Mouse (Mus musculus) gastrocnemius, adult 2 months (tissue): ENCODE data around the gene Dok7. TPM values are rescaled to one million over a fixed set of nuclear protein-coding genes. Genes with fewer than 3 reads are reported as not detected.

Experiments used
- DNase-seq: peaks from one replicate; pipeline ENCODE4 v3.0.0; 2022
- H3K27ac ChIP-seq: fragments of 200-600 bp; 2 replicates; pipeline ENCODE4 v1.8.1; 2022; ENCODE audit warnings: mild to moderate bottlenecking
- H3K4me3 ChIP-seq: fragments of 200-600 bp; 2 replicates; pipeline ENCODE4 v1.8.1; 2022; ENCODE audit warnings: mild to moderate bottlenecking, moderate library complexity
- CTCF ChIP-seq: fragments of 200-600 bp; IDR thresholded peaks from 2 replicates; pipeline ENCODE4 v1.8.1; 2022; ENCODE audit warnings: antibody characterized with exemption, mild to moderate bottlenecking, moderate library complexity
- intact Hi-C: fragments of 180-260 bp; cut with DNase I; formaldehyde crosslinking; loops from one replicate; pipeline ENCODE4 v1.15.1; 2025
- total RNA-seq, 2 experiments: library from RNA; stranded (reverse); gene quantifications; 2 replicates each; pipeline ENCODE4 v1.2.3; 2021

The Dok7 gene
- total RNA-seq, 2 experiments from 2014 or later, result 21.8 to 31.9 TPM

- H3K4me3 ChIP-seq, result no peak overlapping the region
- TF ChIP-seq CTCF, result no peak
- H3K27ac ChIP-seq, result no peak overlapping the region
- DNase-seq, result no peak
- intact Hi-C loops, result no loop called here
These were observed 22.9 kb upstream of the Dok7 start for GRCm38 (mm10) chr5:35033619-35034018.

GRCm38 (mm10) chr5:35035141-35035540 lies 21.4 kb upstream of the Dok7 start:
- Histone ChIP-seq H3K27ac (peak overlapping the region; percentile 69), H3K4me3 (no peak overlapping the region)
- no peak for TF ChIP-seq CTCF
- intact Hi-C loops, result no loop called here
- DNase-seq, result no peak

- Histone ChIP-seq H3K27ac (peak overlapping the region; percentile 69), H3K4me3 (no peak overlapping the region)
- no peak for TF ChIP-seq CTCF
- DNase-seq, result no peak
- intact Hi-C loops, result no loop called here
These were observed 20.8 kb upstream of the Dok7 start for GRCm38 (mm10) chr5:35035795-35036194.

GRCm38 (mm10) chr5:35037438-35037837 lies 19.1 kb upstream of the Dok7 start:
- H3K4me3 ChIP-seq, result no peak overlapping the region
- intact Hi-C loops, result no loop called here
- H3K27ac ChIP-seq, result peak overlapping the region; percentile 25
- no peak for DNase-seq
- TF ChIP-seq CTCF, result no peak

- Histone ChIP-seq H3K4me3 (no peak within 1 kb of the TSS), H3K27ac (no peak within 1 kb of the TSS; the same call in 1 of the 2 replicates)
- no peak for TF ChIP-seq CTCF
- intact Hi-C loops, result no loop called here
- DNase-seq, result no peak
These were observed 15.2 kb upstream of the Dok7 start, which contains the start of gene Hgfac for GRCm38 (mm10) chr5:35041268-35041829. Gene Hgfac, plus strand, starts transcription at chr5:35041509.

GRCm38 (mm10) chr5:35042431-35043109 lies 14.0 kb upstream of the Dok7 start:
- Histone ChIP-seq H3K27ac (no peak overlapping the region), H3K4me3 (no peak overlapping the region)
- TF ChIP-seq CTCF, result no peak
- no peak for DNase-seq
- intact Hi-C loops, result loop anchor here (1.0 to 2.0 kb wide), 2 partner anchors 56 to 127 kb away; no protein-coding TSS in a partner anchor

- H3K27ac ChIP-seq, result no peak overlapping the region
- TF ChIP-seq CTCF, result peak; percentile 89
- intact Hi-C loops, result loop anchor here (1.0 to 2.0 kb wide), 2 partner anchors 56 to 128 kb away; no protein-coding TSS in a partner anchor
- DNase-seq, result peak; percentile 70
- H3K4me3 ChIP-seq, result no peak overlapping the region
These were observed 13.5 kb upstream of the Dok7 start for GRCm38 (mm10) chr5:35043110-35043451.

- no peak overlapping the region for H3K4me3 ChIP-seq
- H3K27ac ChIP-seq, result no peak overlapping the region
- intact Hi-C loops, result loop anchor here (2.0 kb wide), 2 partner anchors 38 to 80 kb away; no protein-coding TSS in a partner anchor
- TF ChIP-seq CTCF, result peak; percentile 65
- no peak for DNase-seq
These were observed 6.0 kb upstream of the Dok7 start for GRCm38 (mm10) chr5:35050541-35050940.

GRCm38 (mm10) chr5:35054628-35055027 lies 1.9 kb upstream of the Dok7 start:
- Histone ChIP-seq H3K27ac (peak overlapping the region; percentile 96; the same call in 1 of the 2 replicates), H3K4me3 (no peak overlapping the region)
- TF ChIP-seq CTCF, result no peak
- DNase-seq, result no peak
- intact Hi-C loops, result loop anchor here (1.0 kb wide), 1 partner anchor 20 kb away; no protein-coding TSS in a partner anchor

GRCm38 (mm10) chr5:35055076-35055475 lies 1.5 kb upstream of the Dok7 start:
- intact Hi-C loops, result loop anchor here (1.0 kb wide), 1 partner anchor 19 kb away; no protein-coding TSS in a partner anchor
- Histone ChIP-seq H3K27ac (peak overlapping the region; percentile 96), H3K4me3 (no peak overlapping the region)
- peak; percentile 84 for DNase-seq
- no peak for TF ChIP-seq CTCF

- no peak for TF ChIP-seq CTCF
- intact Hi-C loops, result no loop called here
These were observed 1.0 kb downstream of the Dok7 start for GRCm38 (mm10) chr5:35057582-35057981.

GRCm38 (mm10) chr5:35058216-35058615 lies 1.6 kb downstream of the Dok7 start:
- peak overlapping the region; percentile 78 for H3K4me3 ChIP-seq
- DNase-seq, result no peak
- intact Hi-C loops, result no loop called here

More at GRCm38 (mm10) chr5:35057582-35057981, 1.0 kb downstream of the Dok7 start:
- H3K4me3 ChIP-seq, result peak overlapping the region; percentile 78
- no peak for DNase-seq
- peak overlapping the region; percentile 96 for H3K27ac ChIP-seq

GRCm38 (mm10) chr5:35060098-35060497 lies 3.5 kb downstream of the Dok7 start:
- DNase-seq, result peak; percentile 73
- Histone ChIP-seq H3K27ac (peak overlapping the region; percentile 96), H3K4me3 (peak overlapping the region; percentile 33)
- TF ChIP-seq CTCF, result no peak
- intact Hi-C loops, result no loop called here

More at GRCm38 (mm10) chr5:35058216-35058615, 1.6 kb downstream of the Dok7 start:
- no peak for TF ChIP-seq CTCF
- peak overlapping the region; percentile 96 for H3K27ac ChIP-seq
